Mouse (Mus musculus): ENCODE results near the gene Bahcc1.

- TF ChIP-seq CTCF (IDR thresholded peaks at IDR 0.05; ENCODE audit: extremely low read depth, insufficient read depth, low read length) (no peak), POLR2A (IDR thresholded peaks at IDR 0.05; ENCODE audit: extremely low read depth, insufficient read depth, low read length) (no peak)
These were observed 32.7 kb downstream of the Bahcc1 start for GRCm38 (mm10) chr11:120265458-120265857.

All from cortical plate, adult 2 months (tissue).